9 mouse cellular contexts compared by ENCODE assay signal in genomic region chr9:118821220-118822185, GRCm38 (mm10).
DNase-seq lines count a peak whose midpoint lies in the region; ATAC-seq and TF ChIP-seq lines count a peak whose summit lies in the region.
"Had no signal": no experiment of that assay in that cellular context is flagged by ENCODE, and none has a peak within 500 bp of the region (broad histone marks: within the 10 kb centered on the region; RNA-seq: fewer than 3 reads in every experiment).

No protein-coding gene starts in this region.

- no peak for ATAC-seq in liver, postnatal 0 days
- ATAC-seq in forebrain, embryonic 14.5 days, result peak; percentile 78
- ATAC-seq in hindbrain, embryonic 16.5 days, result no peak

- WGBS in liver, postnatal 0 days (ENCODE audit: insufficient replicate concordance), result 46% methylated on average over 21 of the region's 21 CpGs
- 29% methylated on average over 21 of the region's 21 CpGs for WGBS in forebrain, embryonic 14.5 days
- 51% methylated on average over 21 of the region's 21 CpGs for WGBS in hindbrain, embryonic 16.5 days

- no peaks in the 10 kb centered on the region for H3K27me3 ChIP-seq in liver, postnatal 0 days (ENCODE audit: insufficient read depth, low read length)
- no peaks in the 10 kb centered on the region for H3K27me3 ChIP-seq in forebrain, embryonic 14.5 days (replicated peaks; ENCODE audit: control insufficient read depth, insufficient read depth, low read length)
- H3K27me3 ChIP-seq in hindbrain, embryonic 16.5 days (replicated peaks; ENCODE audit: control insufficient read depth, insufficient read depth, low read length), result no peaks in the 10 kb centered on the region

- H3K4me1 ChIP-seq in liver, postnatal 0 days (ENCODE audit: insufficient read depth), result no peaks in the 10 kb centered on the region
- peaks cover 9% of the 10 kb centered on the region for H3K4me1 ChIP-seq in forebrain, embryonic 14.5 days (ENCODE audit: control insufficient read depth, insufficient read depth, low read length)
- no peaks in the 10 kb centered on the region for H3K4me1 ChIP-seq in hindbrain, embryonic 16.5 days (ENCODE audit: control insufficient read depth, insufficient read depth, low read depth, low read length)

- no peak overlapping the region for H3K27ac ChIP-seq in liver, postnatal 0 days (ENCODE audit: low read depth)
- H3K27ac ChIP-seq in forebrain, embryonic 14.5 days (ENCODE audit: low read depth, low read length), result no peak overlapping the region
- H3K27ac ChIP-seq in hindbrain, embryonic 16.5 days (ENCODE audit: low read depth, low read length), result no peak overlapping the region
- H3K27ac ChIP-seq: macrophage had no signal

- no peak for TF ChIP-seq CTCF in liver, postnatal 0 days (IDR thresholded peaks at IDR 0.05; ENCODE audit: low read depth)

- no peak overlapping the region for H3K4me3 ChIP-seq in liver, postnatal 0 days (ENCODE audit: low read depth, low read length)
- H3K4me3 ChIP-seq in forebrain, embryonic 14.5 days (ENCODE audit: low read depth, low read length), result no peak overlapping the region
- no peak overlapping the region for H3K4me3 ChIP-seq in hindbrain, embryonic 16.5 days (ENCODE audit: low read length)

- no peak overlapping the region for H3K9ac ChIP-seq in liver, postnatal 0 days (replicated peaks)
- H3K9ac ChIP-seq in forebrain, embryonic 14.5 days (ENCODE audit: low read length), result peak overlapping the region; percentile 41
- H3K9ac ChIP-seq in hindbrain, embryonic 16.5 days (ENCODE audit: low read depth, low read length), result no peak overlapping the region

- no peaks in the 10 kb centered on the region for H3K9me3 ChIP-seq in liver, postnatal 0 days (ENCODE audit: low read length)
- no peaks in the 10 kb centered on the region for H3K9me3 ChIP-seq in forebrain, embryonic 14.5 days (replicated peaks; ENCODE audit: control insufficient read depth, low read length)
- H3K9me3 ChIP-seq in hindbrain, embryonic 16.5 days (ENCODE audit: control insufficient read depth, low read length), result no peaks in the 10 kb centered on the region

- TF ChIP-seq EP300 in liver, postnatal 0 days (IDR thresholded peaks at IDR 0.05; ENCODE audit: low read depth), result no peak

- peak; percentile 19 for DNase-seq in liver
- no peak for DNase-seq in liver, postnatal 0 days
- peak; percentile 67 for DNase-seq in forebrain, embryonic 14.5 days (ENCODE audit: low spot score)
- DNase-seq in lung, postnatal 25 days (ENCODE audit: low spot score), result peak; percentile 25
- DNase-seq in spleen, adult 12 weeks (ENCODE audit: low spot score), result peak; percentile 6
- no peak for DNase-seq in frontal cortex, postnatal 36 days (ENCODE audit: low spot score in 2 of 2)
- DNase-seq in ovary, postnatal 10 days (ENCODE audit: low spot score), result no peak

- H3K4me2 ChIP-seq in liver, postnatal 0 days (ENCODE audit: low read depth, low read length), result no peak overlapping the region
- peak overlapping the region; percentile 38 for H3K4me2 ChIP-seq in forebrain, embryonic 14.5 days (ENCODE audit: low read length)
- 0 out of 2 replicates have a peak overlapping the region, but pooled peaks have one; percentile 0 for H3K4me2 ChIP-seq in hindbrain, embryonic 16.5 days (ENCODE audit: low read length)

- no peaks in the 10 kb centered on the region for H3K36me3 ChIP-seq in liver, postnatal 0 days (replicated peaks; ENCODE audit: insufficient read depth, low read length)
- no peaks in the 10 kb centered on the region for H3K36me3 ChIP-seq in forebrain, embryonic 14.5 days (ENCODE audit: control insufficient read depth, insufficient read depth, low read length)
- no peaks in the 10 kb centered on the region for H3K36me3 ChIP-seq in hindbrain, embryonic 16.5 days (ENCODE audit: control insufficient read depth, insufficient read depth, low read length)

Comparison
In these comparisons a context has a peak if more than half of its experiments do, and no peak if none do; other contexts are left out.
1. DNase-seq: peak in liver (single experiment), forebrain, embryonic 14.5 days (single experiment), lung, postnatal 25 days (single experiment) and spleen, adult 12 weeks (single experiment); none in liver, postnatal 0 days (single experiment), frontal cortex, postnatal 36 days (0 of 2) and ovary, postnatal 10 days (single experiment).